Mouse (Mus musculus): ENCODE data around the gene Scamp3.

Gene Scamp3

GRCm38 (mm10) chr3:89227307-89228179, 50.3 kb downstream of the Scamp3 start:
- peak; percentile 97 for DNase-seq

- peak; percentile 96 for DNase-seq
Observed at GRCm38 (mm10) chr3:89228180-89228549, 50.9 kb downstream of the Scamp3 start.

- DNase-seq: peak; percentile 82
Observed at GRCm38 (mm10) chr3:89228836-89229235, 51.6 kb downstream of the Scamp3 start, which contains the start of gene Muc1. Muc1 (plus strand) TSS chr3:89229057.

- no peak for DNase-seq
Observed at GRCm38 (mm10) chr3:89229276-89229675, 52.0 kb downstream of the Scamp3 start.

- DNase-seq: no peak
Observed at GRCm38 (mm10) chr3:89230561-89230960, 53.3 kb downstream of the Scamp3 start.

GRCm38 (mm10) chr3:89231345-89231744, 54.1 kb downstream of the Scamp3 start:
- DNase-seq: no peak

- DNase-seq: no peak
Observed at GRCm38 (mm10) chr3:89231772-89232275, 54.6 kb downstream of the Scamp3 start.
